Mouse (Mus musculus) heart, postnatal 0 days (tissue): ENCODE measurements at regions not wholly inside any gene's neighbourhood (a gene's known extent, or its start where the extent isn't known, plus 50 kb on each side); places are given as distances from the start of the nearest gene placed in this dataset.

Source experiments
- ATAC-seq: fragments of 200-750 bp; cut with Nextera tagmentation; 2 replicates; pipeline ENCODE4 v1.8.0; 2017; ENCODE audit warnings: low read depth, moderate number of reproducible peaks, moderate library complexity; ENCODE audit not compliant: insufficient read depth
- DNase-seq: peaks from one replicate; pipeline ENCODE4 v3.0.0-alpha.2; 2016; ENCODE audit warnings: low spot score
- H3K27ac ChIP-seq: fragments of 300-500 bp; sonication (generic); 2 replicates; pipeline ENCODE4 v1.5.1; 2014; ENCODE audit warnings: low read depth, mild to moderate bottlenecking
- H3K27me3 ChIP-seq: fragments of 300-500 bp; sonication (generic); 2 replicates; pipeline ENCODE4 v1.6.1; 2014; ENCODE audit warnings: low read length, mixed read lengths; ENCODE audit not compliant: control insufficient read depth, insufficient read depth
- H3K36me3 ChIP-seq: fragments of 300-500 bp; sonication (generic); replicated peaks from 2 replicates; pipeline ENCODE4 v1.6.1; 2014; ENCODE audit warnings: low read length, mixed read lengths; ENCODE audit not compliant: control insufficient read depth, insufficient read depth
- H3K4me1 ChIP-seq: fragments of 300-500 bp; sonication (generic); 2 replicates; pipeline ENCODE4 v1.6.1; 2014; ENCODE audit warnings: antibody characterized with exemption; ENCODE audit not compliant: control insufficient read depth, insufficient read depth
- H3K4me2 ChIP-seq: fragments of 300-500 bp; sonication (generic); 2 replicates; pipeline ENCODE4 v1.6.1; 2014; ENCODE audit warnings: low read depth, mild to moderate bottlenecking, low read length, moderate library complexity
- H3K4me3 ChIP-seq: fragments of 300-500 bp; sonication (generic); 2 replicates; pipeline ENCODE4 v1.5.1; 2014; ENCODE audit warnings: low read depth, low read length
- H3K9ac ChIP-seq: fragments of 300-500 bp; sonication (generic); replicated peaks from 2 replicates; pipeline ENCODE4 v1.6.1; 2014; ENCODE audit warnings: low read depth, low read length, mixed read lengths
- H3K9me3 ChIP-seq: fragments of 300-500 bp; sonication (generic); replicated peaks from 2 replicates; pipeline ENCODE4 v1.6.1; 2016; ENCODE audit warnings: low read length; ENCODE audit not compliant: control insufficient read depth
- CTCF ChIP-seq: IDR thresholded peaks from 2 replicates; pipeline ENCODE4 v1.5.1; 2016; ENCODE audit warnings: antibody characterized with exemption, control low read depth, low read depth
- EP300 ChIP-seq: IDR thresholded peaks from 2 replicates; pipeline ENCODE4 v1.6.1; 2016; ENCODE audit warnings: antibody characterized with exemption, low read depth
- WGBS: fragments of 180-500 bp; shearing (Covaris S2); extraction: QIAGEN DNeasy Blood & Tissue Kit; methylation state at CpG from one replicate; pipeline ENCODE4 v1.1.7; 2014; 5-methylcytosine and 5-hydroxymethylcytosine counted together

- Histone ChIP-seq H3K27ac (no peak overlapping the region), H3K4me1 (no peaks in the 10 kb centered on the region), H3K36me3 (no peaks in the 10 kb centered on the region), H3K9ac (no peak overlapping the region), H3K27me3 (no peaks in the 10 kb centered on the region), H3K4me2 (no peak overlapping the region), H3K4me3 (no peak overlapping the region), H3K9me3 (no peaks in the 10 kb centered on the region)
- no peak for DNase-seq
- no peak for TF ChIP-seq EP300
- TF ChIP-seq CTCF: no peak
- 68% methylated on average over 2 of the region's 2 CpGs for WGBS
- no peak for ATAC-seq
Observed at GRCm38 (mm10) chr16:54440932-54441331, 856.9 kb downstream of the Zpld1 start.

GRCm38 (mm10) chr16:54406638-54407037 lies 891.1 kb downstream of the Zpld1 start:
- WGBS: 72% methylated on average over 3 of the region's 3 CpGs

GRCm38 (mm10) chr16:54384019-54384418 lies 913.8 kb downstream of the Zpld1 start:
- H3K27ac ChIP-seq: no peak overlapping the region
- no peaks in the 10 kb centered on the region for H3K27me3 ChIP-seq
- no peak overlapping the region for H3K9ac ChIP-seq
- ATAC-seq: no peak
- no peak overlapping the region for H3K4me3 ChIP-seq
- 51% methylated on average over 3 of the region's 3 CpGs for WGBS
- no peak for DNase-seq
- no peak overlapping the region for H3K4me2 ChIP-seq
- no peaks in the 10 kb centered on the region for H3K9me3 ChIP-seq
- H3K36me3 ChIP-seq: no peaks in the 10 kb centered on the region
- H3K4me1 ChIP-seq: no peaks in the 10 kb centered on the region
- TF ChIP-seq EP300 (no peak), CTCF (no peak)

More at GRCm38 (mm10) chr16:54406638-54407037, 891.1 kb downstream of the Zpld1 start:
- Histone ChIP-seq H3K36me3 (no peaks in the 10 kb centered on the region), H3K4me2 (no peak overlapping the region), H3K27me3 (no peaks in the 10 kb centered on the region), H3K4me3 (no peak overlapping the region), H3K4me1 (no peaks in the 10 kb centered on the region), H3K9me3 (no peaks in the 10 kb centered on the region), H3K27ac (no peak overlapping the region), H3K9ac (no peak overlapping the region)
- TF ChIP-seq CTCF (no peak), EP300 (no peak)
- no peak for ATAC-seq
- no peak for DNase-seq

- Histone ChIP-seq H3K27ac (no peak overlapping the region), H3K4me1 (no peaks in the 10 kb centered on the region), H3K4me2 (no peak overlapping the region), H3K36me3 (no peaks in the 10 kb centered on the region), H3K4me3 (no peak overlapping the region), H3K9ac (no peak overlapping the region), H3K27me3 (no peaks in the 10 kb centered on the region), H3K9me3 (no peaks in the 10 kb centered on the region)
- ATAC-seq (no peak), DNase-seq (no peak)
- WGBS: 55% methylated on average over 4 of the region's 4 CpGs
- TF ChIP-seq CTCF (no peak), EP300 (no peak)
Observed at GRCm38 (mm10) chr16:54374990-54375389, 922.8 kb downstream of the Zpld1 start.

DNA sequence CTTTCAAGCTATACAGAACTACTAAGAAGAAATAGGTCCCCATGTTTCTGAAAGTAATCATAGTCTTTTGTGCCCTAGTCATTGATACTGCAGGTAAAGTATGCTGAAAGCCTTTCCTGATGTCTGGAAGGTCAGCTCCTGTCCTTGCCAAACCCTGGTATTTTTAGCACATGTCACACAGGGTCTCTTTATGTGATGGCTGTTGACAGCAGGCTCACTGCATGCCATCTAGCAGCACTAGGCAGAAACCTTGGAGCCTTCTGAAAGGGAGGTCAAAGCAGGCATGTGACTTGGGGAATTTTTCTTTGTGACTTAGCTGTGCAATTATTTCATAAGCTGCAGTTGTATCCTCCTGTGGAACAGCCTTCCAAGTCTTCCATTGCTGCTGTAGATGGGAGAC lies 943.4 kb downstream of the Zpld1 start:
- no peaks in the 10 kb centered on the region for H3K36me3 ChIP-seq
- TF ChIP-seq EP300 (peak; percentile 28; the same call in 1 of the 2 replicates), CTCF (no peak)
- no peaks in the 10 kb centered on the region for H3K9me3 ChIP-seq
- peak; percentile 81 for DNase-seq
- no peak overlapping the region for H3K4me3 ChIP-seq
- H3K4me2 ChIP-seq: no peak overlapping the region
- H3K27me3 ChIP-seq: no peaks in the 10 kb centered on the region
- peak; percentile 98 for ATAC-seq
- H3K27ac ChIP-seq: peak overlapping the region; percentile 79
- H3K4me1 ChIP-seq: no peaks in the 10 kb centered on the region
- H3K9ac ChIP-seq: no peak overlapping the region

- Histone ChIP-seq H3K4me2 (no peak overlapping the region), H3K4me3 (no peak overlapping the region), H3K9ac (no peak overlapping the region), H3K27me3 (no peaks in the 10 kb centered on the region), H3K27ac (no peak overlapping the region), H3K9me3 (no peaks in the 10 kb centered on the region), H3K36me3 (no peaks in the 10 kb centered on the region), H3K4me1 (no peaks in the 10 kb centered on the region)
- DNase-seq: no peak
- ATAC-seq: no peak
- TF ChIP-seq CTCF: no peak
- no peak for TF ChIP-seq EP300
Observed at GRCm38 (mm10) chr16:54348814-54349213, 949.0 kb downstream of the Zpld1 start.
